Mouse (Mus musculus) skeletal muscle tissue, adult 2 months (tissue): ENCODE measurements around the gene Cers2.
A peak's percentile ranks its signal among the peaks of the same experiment; 100 is the strongest.
"Not testable (repeated sequence)": the region's sequence is repeated elsewhere in the genome, so short reads cannot be mapped to it uniquely, and the experiment has no call there.

Experiments
- DNase-seq: peaks from one replicate; pipeline ENCODE4 v3.0.0-alpha.2; 2012; ENCODE audit warnings: low read depth, low spot score

Cers2 gene

GRCm38 (mm10) chr3:95318548-95318947 is 4.0 kb downstream of the Cers2 start:
- peak; percentile 69 for DNase-seq

- DNase-seq, result no peak
Measured at GRCm38 (mm10) chr3:95319110-95319509, 4.5 kb downstream of the Cers2 start.

DNA sequence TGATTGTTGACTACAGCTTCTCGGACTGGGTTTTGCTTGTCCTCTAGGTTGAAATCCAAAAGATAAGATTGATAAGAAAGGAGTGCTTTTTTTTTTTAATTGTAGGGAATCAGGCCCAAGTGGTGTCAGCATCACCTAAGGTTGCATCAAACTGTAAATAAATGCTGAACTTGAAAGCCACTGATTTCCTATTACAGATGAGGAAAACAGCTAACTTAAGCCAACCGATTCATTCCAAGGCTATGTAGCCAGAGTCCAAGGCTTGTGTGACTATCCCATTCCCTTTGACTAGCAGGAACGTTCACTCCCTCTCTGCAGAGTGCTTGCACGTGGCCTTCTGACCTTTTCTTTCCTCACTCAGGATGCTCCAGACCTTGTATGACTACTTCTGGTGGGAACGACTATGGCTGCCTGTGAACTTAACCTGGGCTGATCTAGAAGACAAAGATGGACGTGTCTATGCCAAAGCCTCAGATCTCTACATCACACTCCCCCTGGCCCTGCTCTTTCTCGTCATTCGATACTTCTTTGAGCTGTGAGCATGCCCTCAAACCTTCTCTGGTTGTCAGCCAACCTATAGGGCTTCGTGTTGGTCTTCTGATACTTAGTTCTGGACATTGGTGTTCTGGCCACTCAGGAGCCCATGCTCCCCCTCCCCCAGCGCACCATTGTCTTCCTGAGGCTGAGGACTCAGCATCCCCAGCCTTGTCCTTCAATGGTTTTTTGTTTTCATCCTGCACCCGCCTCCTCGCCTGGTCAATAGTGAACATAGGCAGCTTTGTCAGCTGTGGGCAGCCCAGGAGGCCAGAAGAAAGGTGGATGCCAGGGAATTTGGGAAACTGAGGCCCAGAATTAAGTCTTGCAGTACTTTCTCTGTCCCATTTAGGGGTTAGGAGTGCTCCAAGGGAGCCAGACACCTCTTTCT is 5.4 kb downstream of the Cers2 start:
- no peak for DNase-seq

DNA sequence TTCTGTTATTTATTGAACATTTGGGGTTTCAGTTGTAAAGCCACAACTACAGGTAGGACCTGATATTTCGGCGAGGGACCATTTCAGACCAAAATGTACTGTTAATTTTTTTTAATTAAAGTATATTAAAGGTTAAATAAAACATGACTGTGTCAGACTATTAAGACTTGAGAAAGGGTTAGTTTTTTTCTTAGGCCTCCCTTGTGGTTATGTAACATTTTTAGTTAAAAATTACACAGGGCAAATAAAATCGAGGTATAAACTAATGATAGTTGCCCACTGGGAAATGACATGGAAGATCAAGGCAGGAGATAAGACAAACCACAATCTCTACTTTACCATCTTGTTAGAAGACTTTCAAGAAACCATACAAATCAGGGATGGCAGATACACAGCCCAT is 8.8 kb downstream of the Cers2 start:
- no peak for DNase-seq

DNA sequence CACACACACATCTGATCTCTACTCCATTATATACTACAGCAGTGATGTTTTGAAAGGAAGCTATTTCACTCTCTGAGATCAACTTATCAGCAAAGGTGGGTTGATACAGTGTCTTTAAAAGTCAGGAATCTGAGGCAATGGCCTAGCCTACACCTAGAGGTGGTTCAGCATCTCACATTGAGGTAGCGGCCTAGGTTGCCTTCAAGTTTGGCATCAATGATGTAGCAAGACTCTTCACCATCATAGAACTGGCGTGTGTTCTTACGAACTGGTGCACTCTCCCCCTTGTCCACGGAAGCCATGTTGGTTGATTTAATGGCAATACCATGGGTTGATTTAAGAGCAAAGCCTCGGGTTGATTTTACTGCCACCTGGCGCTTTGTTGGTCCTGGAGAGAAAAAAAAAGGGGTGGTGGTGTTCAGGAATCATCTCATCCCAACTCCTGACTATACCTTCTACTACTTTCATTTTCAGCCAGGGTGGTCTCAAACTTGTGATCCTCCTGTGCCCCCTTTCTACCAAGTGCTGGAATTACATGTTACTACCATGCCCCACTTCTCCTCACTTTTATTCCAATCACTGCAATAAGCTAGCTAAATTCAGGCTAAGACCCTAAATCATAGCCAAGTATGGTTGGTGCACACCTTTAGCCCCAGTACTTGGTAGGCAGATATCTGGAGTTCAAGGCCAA is 10.0 kb downstream of the Cers2 start:
- DNase-seq, result no peak

DNA sequence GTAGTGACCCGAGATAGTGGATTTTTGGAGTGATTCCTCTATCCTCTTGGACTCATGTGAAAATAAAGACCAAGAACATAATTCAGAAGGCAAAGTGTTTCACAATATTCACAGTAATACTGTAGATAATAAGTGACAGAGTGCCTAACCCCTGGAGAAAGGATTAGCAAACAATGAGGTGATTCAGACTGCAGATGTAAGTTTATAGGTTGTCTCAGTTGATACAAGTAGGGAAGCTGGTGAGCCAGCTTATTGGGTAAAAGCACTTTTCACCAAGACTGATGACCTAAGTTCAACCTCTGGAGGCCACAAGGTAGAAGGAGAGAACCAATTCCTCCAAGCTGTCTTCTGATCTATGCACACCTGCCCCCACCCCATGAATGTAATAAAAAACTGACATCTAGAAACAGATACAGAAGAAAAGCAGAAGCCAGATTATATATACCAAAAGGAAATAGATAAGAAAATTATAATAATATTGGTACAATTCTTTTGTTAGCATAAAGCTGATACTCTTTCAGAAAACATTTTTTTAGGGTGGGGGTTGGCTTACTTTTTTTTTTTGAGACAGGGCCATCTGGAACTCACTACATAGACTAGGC is 14.3 kb downstream of the Cers2 start:
- DNase-seq, result no peak

DNA sequence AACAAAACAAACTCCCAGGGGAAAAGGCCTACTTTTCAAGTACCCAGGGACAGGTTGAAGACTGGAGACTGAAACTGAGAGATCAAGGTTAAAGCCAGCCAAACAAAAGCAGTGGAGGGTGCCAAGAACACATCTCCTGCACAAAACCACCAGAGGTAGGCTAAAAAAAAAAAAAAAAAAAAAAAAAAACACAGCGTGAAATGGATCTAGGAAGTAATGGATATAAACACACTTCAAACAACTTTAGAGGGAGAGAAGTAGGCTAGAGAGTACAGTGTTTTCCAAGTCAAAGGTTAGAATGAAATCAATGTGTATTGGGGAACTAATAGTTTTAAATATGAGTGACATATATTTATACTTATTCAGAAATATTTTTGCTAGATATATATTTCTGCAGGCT is 16.9 kb downstream of the Cers2 start:
- DNase-seq, result no peak

- DNase-seq, result no peak
Measured at GRCm38 (mm10) chr3:95337345-95337744, 22.8 kb downstream of the Cers2 start.

DNA sequence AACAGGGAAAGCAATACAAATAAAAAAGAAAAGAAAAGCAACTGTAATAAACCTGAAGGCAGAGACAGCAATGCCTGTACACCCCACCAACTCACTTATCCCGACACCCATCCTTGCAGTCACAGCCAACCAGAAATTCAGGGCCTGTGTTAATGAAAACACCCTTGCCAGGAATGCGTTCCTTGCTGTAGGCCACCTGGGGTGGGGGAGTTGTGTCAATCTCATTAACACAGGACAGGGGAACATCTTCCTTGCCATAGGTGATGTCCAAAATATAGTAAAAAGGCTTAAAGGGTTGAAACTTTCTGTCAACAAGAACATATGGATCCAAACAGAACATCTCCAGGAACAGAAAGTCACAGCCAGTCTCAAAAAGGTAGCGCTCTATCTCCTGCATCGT is 23.7 kb downstream of the Cers2 start:
- no peak for DNase-seq

DNA sequence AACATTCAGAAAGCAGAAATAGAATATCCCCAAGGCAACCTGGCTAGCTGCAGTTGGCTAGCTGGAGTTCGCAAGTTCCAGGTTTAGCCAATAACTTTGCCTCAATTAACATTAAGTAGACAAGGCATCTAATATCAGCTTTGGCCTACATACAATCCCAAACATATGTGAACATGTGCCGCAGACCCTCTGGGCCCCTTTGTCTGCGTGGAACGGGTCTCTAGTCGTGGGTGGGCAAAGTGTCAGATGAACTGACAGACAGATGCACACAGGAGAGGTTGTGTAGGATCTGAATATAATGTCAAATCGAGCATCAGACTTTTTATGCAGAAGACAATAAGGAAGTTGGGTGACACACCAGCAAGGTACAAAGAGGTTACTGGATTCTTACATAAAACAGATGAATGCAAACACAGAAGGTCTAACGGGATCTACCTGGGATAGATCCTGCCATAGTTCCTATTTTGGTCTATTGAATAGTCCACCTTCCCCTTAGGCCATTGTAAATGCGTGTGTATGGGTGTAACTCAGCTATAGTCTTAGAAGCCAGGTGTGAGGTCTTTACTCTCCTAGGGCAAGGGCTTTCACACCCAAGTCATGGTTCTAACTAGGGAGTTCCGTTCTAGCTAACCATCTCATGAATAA is 28.9 kb downstream of the Cers2 start:
- DNase-seq, result not testable (repeated sequence)

GRCm38 (mm10) chr3:95346454-95346853 is 31.9 kb downstream of the Cers2 start:
- DNase-seq, result no peak

DNA sequence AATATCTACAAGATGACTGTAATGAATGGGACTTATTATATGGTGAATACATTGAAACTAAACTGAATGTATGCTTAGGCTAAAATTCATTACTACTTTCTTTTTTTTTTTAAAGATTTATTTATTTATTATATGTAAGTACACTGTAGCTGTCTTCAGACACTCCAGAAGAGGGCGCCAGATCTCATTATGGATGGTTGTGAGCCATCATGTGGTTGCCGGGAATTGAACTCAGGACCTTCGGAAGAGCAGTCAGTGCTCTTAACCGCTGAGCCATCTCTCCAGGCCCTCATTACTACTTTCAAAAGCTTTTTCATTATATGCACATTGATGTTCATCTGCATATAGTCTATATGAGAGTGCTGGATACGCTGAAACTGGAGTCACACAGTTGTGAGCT is 33.8 kb downstream of the Cers2 start:
- DNase-seq, result not testable (repeated sequence)

- DNase-seq, result peak; percentile 42
Measured at GRCm38 (mm10) chr3:95349491-95349890, 34.9 kb downstream of the Cers2 start.

GRCm38 (mm10) chr3:95355911-95356544 is 41.4 kb downstream of the Cers2 start:
- DNase-seq, result not testable (repeated sequence)

DNA sequence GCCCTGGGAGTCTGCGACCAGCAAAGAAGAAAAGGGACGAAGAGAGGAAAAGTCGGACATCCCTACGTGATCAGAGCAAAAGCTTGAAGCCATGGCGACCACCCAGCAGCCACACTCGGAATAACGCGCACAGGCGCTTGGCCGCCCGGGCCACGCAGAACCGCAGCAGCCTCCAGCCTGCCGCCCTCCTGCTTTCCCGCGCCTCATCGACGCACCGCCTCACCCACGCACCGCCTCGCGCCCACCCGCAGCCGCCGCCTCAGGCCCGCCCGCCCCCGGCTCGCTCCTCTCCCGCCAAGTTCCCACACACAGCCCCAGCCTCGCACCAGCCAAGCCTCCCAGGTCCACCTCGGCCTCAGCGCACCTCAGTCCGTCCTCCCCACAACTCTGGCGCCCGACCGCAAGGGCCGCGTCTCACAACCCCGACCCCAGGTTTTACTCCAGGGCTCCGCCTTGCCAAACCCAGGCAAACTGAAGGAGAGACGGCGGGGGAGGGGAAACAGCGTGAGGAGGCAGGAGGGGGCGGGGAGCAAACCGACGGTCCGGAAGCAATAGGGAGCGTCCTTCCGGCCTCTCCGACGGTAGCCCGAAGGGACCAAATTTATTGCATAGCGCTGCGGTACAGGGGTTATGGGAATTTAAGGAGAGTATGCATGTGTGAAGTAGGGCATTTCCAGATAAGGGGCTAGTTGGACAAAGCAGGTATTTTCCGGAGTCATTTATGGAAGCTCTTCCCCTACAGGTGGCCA is 42.3 kb downstream of the Cers2 start, which contains the start of gene Setdb1:
Gene Setdb1, minus strand, starts transcription at position 502 of the 749 bp plus-strand sequence.
- peak; percentile 89 for DNase-seq

- DNase-seq, result peak; percentile 30
Measured at GRCm38 (mm10) chr3:95357746-95358145, 43.2 kb downstream of the Cers2 start.

DNA sequence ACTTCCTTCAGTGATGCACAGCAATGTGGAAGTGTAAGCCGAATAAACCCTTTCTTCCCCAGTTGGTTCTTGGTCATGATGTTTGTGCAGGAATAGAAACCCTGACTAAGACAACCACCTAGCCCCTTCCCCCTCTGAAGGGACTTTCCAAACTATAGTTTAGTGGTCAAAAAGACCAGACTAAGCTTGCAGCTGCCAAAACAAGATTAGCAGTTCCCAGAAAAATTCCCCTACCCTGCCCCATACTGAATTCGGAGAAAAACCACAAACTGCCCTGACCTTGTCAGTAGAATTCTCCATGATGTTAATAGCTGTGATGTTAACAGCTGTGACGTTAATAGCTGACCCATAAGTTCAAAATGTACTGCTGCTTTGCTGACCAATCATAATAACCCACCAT is 45.7 kb downstream of the Cers2 start:
- DNase-seq, result not testable (repeated sequence)

DNA sequence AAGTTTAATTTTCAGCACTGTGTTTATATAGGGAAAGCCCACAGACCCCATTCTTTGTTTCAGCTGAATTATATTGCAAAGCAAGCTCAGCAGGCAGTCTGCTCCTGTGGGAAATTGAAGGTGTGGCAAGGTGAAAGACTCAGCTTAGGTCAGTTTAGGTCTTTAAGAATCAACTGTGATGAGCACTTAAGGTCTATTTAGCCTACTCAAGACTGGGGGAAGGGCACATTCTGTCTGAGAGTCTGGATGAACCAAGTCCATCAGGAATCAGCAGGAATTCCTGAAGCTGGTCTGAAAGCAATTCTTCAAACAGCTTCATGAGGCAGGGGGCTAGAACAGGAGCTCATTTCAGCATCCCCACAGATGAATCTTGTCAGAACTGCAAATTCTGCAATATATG is 55.5 kb downstream of the Cers2 start:
- DNase-seq, result no peak
